Mouse (Mus musculus): ENCODE results near the gene Coa3. TPM values are rescaled to one million over a fixed set of nuclear protein-coding genes. Genes with fewer than 3 reads are reported as not detected.

Gene Coa3
- total RNA-seq, 2 experiments from 2014 or later, result 95.5 to 108 TPM

DNA sequence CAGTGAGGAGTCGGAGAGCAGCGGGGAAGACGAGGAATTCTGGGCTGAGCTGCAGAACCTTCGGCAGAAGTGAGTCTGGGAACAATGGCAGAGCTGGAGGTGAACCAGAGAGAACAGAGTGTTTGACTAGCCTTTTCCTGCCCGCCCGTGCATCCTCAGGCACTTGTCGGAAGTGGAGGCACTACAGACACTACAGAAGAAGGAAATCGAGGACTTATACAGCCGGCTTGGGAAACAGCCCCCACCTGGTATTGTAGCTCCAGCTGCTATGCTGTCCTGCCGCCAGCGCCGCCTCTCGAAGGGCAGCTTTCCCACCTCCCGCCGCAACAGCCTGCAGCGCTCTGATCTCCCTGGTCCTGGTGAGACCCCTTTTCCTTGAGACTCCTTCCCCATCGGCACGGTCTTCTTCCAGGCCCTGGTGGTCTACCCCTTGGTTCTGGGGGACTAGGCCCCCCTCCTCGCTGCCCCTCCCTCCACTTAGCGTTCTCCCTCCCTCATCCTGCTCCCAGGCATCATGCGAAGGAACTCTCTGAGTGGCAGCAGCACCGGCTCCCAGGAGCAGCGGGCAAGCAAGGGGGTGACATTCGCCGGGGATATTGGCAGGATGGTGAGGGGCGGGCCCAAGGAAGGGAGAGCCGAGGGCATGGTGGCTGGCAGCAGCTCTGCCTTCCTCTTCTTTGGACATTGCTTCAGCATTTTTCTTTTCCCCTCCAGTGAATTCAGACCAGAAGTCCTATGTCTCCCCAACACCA, 2.4 kb downstream of the Coa3 start:
- no peak for TF ChIP-seq CTCF (conservative IDR thresholded peaks at IDR 0.05)
- Histone ChIP-seq H3K4me3 (no peak overlapping the region), H3K27ac (peak overlapping the region; percentile 7; the same call in 1 of the 2 replicates)
- no peak for DNase-seq (ENCODE audit: low spot score in 2 of 2)

DNA sequence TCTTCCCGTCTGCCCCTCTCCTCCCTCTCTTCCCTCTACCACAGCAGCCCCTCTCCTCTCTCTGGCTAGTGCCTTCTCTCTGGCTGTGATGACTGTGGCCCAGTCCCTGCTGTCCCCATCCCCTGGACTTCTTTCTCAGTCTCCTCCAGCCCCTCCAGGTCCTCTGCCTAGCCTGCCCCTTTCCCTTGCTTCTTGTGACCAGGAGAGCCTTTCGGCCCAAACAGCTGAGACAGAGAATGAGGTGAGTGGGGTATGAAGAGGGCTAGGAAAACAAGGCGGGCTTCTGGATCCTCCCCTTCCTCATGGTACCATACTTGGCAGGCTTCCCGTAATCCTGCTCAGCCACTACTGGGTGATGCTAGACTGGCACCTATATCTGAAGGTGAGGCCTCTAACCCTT, 3.6 kb downstream of the Coa3 start:
- H3K4me3 ChIP-seq, result no peak overlapping the region
- no peak for TF ChIP-seq CTCF (conservative IDR thresholded peaks at IDR 0.05)
- H3K27ac ChIP-seq, result no peak overlapping the region
- DNase-seq (ENCODE audit: low spot score in 2 of 2), result no peak

DNA sequence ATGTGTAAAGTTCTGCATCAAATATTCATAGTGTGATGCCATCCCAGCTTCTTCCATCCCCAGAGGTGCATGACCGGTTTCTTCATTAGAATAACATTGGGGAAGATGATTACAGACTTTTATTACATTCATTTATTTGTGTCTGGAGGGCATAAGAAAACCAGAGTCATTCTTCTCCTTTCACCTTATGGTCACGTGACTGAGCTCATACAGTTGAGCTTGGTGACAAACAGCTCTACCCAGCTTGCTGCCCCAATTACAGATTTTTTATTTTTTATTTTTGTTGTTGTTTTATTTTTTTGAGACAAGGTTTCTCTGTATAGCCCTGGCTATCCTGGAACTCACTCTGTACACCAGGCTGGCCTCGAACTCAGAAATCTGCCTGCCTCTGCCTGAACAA, 6.5 kb downstream of the Coa3 start:
- no peak for DNase-seq (ENCODE audit: low spot score in 2 of 2)
- H3K27ac ChIP-seq, result no peak overlapping the region
- H3K4me3 ChIP-seq, result no peak overlapping the region
- TF ChIP-seq CTCF (conservative IDR thresholded peaks at IDR 0.05), result no peak

DNA sequence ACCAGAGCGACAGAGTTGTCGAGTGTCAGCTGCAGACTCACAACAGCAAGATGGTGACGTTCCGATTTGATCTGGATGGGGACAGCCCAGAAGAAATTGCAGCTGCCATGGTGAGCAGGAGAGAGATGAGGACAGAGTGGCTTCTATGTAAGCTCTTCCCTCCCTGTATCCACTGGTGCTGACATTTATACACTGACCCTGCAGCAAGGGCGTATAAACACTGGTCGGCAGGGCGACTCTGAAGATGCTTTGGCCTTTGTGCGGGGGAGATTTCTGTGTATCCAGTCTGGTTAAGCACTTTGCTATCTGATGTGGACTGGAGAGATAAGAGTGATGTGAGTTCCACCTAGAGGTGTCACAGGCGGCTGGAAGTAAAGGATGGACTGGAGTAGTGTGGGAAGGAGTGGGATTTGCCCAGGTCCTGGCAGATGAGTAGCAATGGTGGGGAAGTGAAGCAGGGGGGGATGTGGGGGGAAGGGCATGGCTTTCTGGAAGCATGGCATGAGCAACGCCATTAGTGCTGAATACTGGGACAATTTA, 9.3 kb downstream of the Coa3 start:
- no peak for DNase-seq (ENCODE audit: low spot score in 2 of 2)
- no peak for TF ChIP-seq CTCF (conservative IDR thresholded peaks at IDR 0.05)
- H3K4me3 ChIP-seq, result no peak overlapping the region
- no peak overlapping the region for H3K27ac ChIP-seq

DNA sequence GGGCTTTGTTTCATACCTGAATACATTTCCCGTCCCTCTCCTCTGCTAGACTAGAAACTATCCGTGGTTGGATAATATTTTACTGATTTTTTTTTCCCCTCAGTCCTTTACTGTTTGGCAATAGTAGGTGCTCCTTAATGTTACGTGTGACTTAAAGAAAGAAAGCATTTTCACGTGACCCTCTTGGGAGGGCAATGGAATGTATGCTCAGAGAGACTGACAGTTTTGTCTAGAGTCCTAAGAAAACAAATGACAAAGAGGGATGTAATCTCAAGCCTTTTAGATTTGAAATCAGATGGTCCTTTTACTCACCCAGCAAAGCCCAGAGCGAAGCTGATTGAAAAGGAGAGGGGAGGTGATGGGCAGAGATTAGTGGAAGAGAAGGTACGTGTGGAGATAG, 13.0 kb downstream of the Coa3 start:
- no peak overlapping the region for H3K27ac ChIP-seq
- TF ChIP-seq CTCF (conservative IDR thresholded peaks at IDR 0.05), result no peak
- no peak overlapping the region for H3K4me3 ChIP-seq
- DNase-seq (ENCODE audit: low spot score in 2 of 2), result no peak

DNA sequence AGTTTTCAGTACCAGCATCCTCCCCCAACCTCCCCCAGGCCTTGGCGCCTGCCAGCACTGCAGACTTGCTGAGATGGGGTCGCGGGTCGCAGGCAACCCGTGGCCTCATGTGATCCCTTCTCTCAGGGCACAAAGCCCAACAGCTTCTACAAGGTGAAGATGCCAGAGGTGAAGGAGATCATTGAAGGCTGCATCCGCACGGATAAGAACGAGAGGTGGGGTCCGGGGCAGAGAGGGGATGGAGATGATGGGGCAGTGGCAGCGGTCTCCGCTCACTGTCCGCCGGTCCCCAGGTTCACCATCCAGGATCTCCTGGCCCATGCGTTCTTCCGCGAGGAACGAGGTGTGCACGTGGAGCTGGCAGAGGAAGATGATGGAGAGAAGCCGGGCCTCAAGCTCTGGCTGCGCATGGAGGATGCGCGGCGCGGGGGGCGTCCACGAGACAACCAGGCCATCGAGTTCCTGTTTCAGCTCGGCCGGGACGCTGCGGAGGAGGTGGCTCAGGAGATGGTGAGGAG, 13.9 kb downstream of the Coa3 start:
- H3K4me3 ChIP-seq, result peak overlapping the region; percentile 0; the same call in 1 of the 2 replicates

DNA sequence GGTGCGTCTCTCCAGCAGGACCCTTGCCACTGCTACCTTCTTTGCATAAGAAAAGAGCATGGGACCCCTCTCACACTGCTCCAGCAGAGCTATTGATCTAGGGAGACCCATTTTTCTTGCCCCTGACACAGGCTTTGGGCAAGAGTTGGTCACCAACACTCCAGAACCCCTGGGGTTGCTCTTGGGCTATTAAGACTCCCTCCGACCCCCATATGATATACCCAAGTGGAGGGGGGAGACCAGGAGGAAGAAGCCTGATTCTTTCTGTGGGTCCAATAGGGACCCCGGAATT, 15.0 kb downstream of the Coa3 start:
- DNase-seq (ENCODE audit: low spot score in 2 of 2), result no peak
- no peak for TF ChIP-seq CTCF (conservative IDR thresholded peaks at IDR 0.05)
- H3K27ac ChIP-seq, result no peak overlapping the region
- H3K4me3 ChIP-seq, result no peak overlapping the region

More for the DNA sequence above, 13.9 kb downstream of the Coa3 start:
- no peak overlapping the region for H3K27ac ChIP-seq
- TF ChIP-seq CTCF (conservative IDR thresholded peaks at IDR 0.05), result no peak
- DNase-seq (ENCODE audit: low spot score in 2 of 2), result no peak

DNA sequence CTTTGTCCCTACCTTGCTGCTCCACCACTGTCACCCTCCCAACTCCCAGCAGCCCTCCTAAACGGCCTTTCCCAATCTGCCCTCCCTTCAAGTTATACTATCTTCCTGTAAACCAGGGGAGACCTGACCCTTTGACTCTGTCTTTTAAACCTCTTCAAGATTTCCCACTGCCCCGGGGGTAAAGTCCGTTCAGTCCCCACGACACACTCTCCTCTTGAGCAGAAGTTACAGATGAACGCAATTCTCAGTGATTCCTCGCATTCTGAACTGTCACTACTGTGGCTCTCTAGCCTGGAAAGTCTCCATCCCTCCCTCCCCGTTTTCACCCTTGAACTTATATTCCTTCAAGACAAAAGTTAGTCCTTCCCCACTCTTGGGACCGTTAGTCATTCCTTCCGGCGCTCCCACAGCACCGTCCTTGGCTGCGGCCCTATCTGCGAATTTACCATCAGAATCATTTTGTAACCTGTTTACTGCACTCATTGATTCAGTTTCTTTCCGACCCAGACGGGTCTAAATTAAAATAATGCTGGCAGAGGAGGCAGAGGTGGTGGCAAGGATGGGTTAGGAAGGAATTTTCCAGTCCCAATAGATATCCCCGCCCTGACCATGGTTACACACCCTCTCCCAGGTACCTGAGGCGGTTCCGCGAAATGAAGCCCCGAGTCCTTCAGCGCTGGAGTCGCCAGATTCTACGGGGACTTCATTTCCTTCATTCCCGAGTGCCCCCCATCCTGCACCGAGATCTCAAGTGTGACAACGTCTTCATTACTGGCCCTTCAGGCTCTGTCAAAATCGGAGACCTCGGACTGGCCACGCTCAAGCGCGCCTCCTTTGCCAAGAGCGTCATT, 15.6 kb downstream of the Coa3 start:
- no peak for DNase-seq (ENCODE audit: low spot score in 2 of 2)
- H3K4me3 ChIP-seq, result no peak overlapping the region
- H3K27ac ChIP-seq, result no peak overlapping the region
- TF ChIP-seq CTCF (conservative IDR thresholded peaks at IDR 0.05), result no peak

DNA sequence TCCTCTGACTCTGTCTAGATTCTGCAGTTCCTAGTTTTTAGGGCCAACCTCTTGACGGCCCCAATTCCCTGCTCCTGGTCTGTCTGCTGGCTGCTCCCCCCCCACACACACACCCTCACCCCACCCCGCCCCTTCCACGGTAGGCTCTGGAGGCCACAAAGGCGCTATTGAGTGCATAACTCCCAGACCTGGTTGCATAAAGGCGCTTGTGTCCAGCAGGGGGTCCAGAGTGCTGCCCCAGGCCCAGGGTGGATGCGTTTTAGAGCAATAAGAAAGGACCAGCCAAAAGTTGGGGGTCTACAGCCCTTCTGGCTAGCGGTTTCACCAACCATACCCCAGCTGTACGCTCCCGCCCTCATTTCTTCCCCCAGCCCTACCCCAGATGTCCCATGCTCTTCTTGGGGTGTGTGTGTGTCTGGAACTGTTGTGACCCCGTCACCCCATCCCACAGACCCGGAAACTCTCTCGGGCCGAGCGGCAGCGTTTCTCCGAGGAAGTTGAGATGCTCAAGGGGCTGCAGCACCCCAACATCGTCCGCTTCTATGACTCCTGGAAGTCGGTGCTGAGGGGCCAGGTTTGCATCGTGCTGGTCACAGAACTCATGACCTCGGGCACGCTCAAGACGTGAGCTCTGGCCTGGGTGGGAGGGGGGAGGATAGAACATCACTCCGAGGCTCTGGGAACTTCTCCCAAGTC, 16.5 kb downstream of the Coa3 start:
- no peak overlapping the region for H3K4me3 ChIP-seq
- DNase-seq (ENCODE audit: low spot score in 2 of 2), result no peak
- no peak overlapping the region for H3K27ac ChIP-seq
- no peak for TF ChIP-seq CTCF (conservative IDR thresholded peaks at IDR 0.05)

DNA sequence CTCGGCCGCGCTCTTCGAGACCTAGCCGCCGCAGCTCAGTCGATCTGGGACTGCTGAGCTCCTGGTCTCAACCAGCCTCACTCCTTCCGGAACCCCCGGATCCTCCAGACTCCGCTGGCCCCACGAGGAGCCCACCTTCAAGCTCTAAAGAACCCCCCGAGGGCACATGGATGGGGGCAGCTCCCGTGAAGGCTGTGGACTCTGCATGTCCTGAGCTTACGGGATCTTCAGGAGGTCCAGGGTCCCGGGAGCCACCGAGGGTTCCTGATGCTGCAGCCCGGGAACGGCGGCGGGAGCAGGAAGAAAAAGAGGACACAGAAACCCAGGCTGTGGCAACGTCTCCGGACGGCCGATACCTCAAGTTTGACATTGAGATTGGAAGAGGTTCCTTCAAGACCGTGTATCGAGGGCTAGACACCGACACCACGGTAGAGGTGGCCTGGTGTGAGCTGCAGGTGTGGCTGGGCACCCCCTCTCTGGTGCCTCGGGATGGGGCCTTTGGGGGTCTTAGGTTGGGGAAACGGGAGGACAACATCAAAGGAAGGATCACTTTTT, 18.0 kb downstream of the Coa3 start:
- DNase-seq (ENCODE audit: low spot score in 2 of 2), result no peak
- peak overlapping the region; percentile 81 for H3K27ac ChIP-seq
- peak overlapping the region; percentile 55 for H3K4me3 ChIP-seq
- TF ChIP-seq CTCF (conservative IDR thresholded peaks at IDR 0.05), result no peak

DNA sequence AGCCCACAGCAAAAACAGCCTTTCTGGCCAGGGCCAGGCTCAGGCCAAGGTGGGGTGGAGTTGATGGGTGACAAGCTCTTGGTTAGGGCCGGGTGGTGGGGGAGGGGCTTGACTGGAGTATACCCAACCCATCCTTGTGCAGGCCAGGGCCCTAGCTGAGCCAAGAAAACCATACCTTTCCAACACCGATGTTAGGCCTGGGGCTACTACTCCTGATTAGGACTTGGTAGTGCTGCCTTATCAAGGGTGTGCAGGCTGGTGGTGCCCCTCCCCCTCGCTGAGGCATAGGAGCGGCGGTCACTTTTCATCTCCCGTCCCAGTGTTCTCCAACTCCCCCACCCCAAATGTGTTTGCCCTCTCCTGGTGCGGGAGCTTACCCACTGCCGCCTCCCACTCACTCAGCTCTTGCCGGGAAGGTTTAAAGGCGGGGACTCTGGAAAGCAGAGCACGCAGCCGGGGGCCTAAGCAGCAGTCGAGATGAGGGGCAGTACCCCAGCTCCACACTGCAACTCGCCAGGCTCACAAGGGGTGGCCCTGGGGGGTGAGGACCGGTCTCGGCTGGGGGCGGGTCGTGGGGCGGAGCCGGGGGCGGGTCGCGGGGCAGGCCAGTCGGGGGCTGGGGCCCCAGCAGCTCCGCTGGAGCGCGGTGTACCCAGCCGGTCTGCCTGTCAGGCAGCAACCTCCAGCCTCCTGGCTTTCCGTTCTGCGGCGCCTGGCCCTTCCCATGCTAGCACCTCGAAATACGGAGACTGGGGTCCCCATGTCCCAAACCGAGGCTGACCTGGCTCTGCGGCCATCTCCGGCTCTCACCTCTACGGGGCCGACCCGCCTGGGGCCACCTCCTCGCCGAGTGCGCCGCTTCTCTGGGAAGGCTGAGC, 18.7 kb downstream of the Coa3 start, which contains the start of gene Wnk4:
Gene Wnk4, plus strand, starts transcription at position 620 of the 878 bp plus-strand sequence.
- no peak for TF ChIP-seq CTCF (conservative IDR thresholded peaks at IDR 0.05)
- peak in 1 of 2 experiments; percentile 29 for DNase-seq (ENCODE audit: low spot score in 2 of 2)
- peak within 1 kb of the TSS; percentile 55 for H3K4me3 ChIP-seq
- H3K27ac ChIP-seq, result peak within 1 kb of the TSS; percentile 81
